Mouse (Mus musculus): ENCODE results near the gene Map2k1. TPM values are rescaled to one million over a fixed set of nuclear protein-coding genes. Genes with fewer than 3 reads are reported as not detected.
"Not testable (repeated sequence)": the region's sequence is repeated elsewhere in the genome, so short reads cannot be mapped to it uniquely, and the experiment has no call there.

Gene Map2k1
- total and polyA plus RNA-seq, 3 experiments, result 29.1 to 103 (median 64.3) TPM

DNA sequence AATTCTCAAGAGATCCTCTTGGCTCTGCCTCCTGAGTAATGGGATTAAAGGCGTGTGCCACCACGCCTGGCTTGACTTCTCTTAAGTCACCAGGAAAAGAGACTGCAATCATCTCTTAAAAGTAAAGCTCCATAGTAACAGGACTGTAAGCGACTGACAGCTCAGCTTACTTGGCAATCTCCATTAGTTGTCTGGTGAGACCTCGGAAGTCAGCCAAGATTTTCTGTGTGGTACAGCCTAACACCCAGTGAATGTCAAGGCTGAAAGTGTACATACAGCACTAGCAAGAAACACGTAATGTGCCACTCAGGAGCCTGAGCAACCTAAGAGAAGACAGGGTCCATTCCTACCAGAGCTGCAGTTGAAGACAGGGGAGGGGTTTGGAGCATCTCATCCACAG lies 93.0 kb downstream of the Map2k1 start:
- DNase-seq, result peak; percentile 76

DNA sequence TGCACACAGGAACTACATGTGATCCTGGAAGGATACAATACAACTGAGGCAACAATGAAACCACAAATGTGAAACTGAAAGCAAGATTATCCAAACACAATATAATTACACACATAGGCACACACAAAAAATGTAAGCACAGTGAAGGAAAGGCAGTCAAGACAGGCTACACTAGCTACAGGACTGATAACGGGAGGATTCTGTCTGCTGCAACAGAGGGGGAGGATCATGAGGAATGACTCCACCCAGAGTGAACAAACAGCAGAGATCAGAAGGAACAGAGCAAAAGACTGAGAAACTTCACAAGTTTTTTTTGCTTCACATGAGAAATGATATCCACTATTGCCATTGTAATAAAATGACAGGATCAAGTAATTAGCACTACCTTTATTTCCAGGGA lies 96.8 kb downstream of the Map2k1 start:
- DNase-seq, result no peak

- no peak for DNase-seq
These were observed 113.6 kb downstream of the Map2k1 start for GRCm38 (mm10) chr9:64139879-64140278.

DNA sequence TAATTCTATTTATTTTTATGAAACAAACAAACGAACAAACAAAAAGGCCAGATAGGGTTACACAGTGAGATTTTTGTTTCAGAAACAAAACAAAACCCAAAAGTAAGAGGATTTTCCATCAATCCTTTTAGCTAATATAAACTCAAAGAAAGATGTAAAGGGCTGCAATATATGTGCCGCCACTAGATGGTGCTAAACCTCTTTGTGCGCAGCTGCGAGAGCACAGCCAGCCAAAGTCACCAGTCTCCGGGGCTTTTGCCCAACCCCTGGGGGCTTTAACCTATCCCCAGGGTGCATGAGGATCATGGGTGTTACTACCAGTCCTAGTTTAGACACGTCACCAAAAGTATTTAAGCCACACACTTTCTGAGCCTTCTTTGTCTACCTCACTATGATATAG lies 114.5 kb downstream of the Map2k1 start:
- not testable (repeated sequence) for DNase-seq

Small RNA genes within 50 kb of the gene (microRNA-seq; reads per million reads assigned to microRNA genes)
- gene Gm24106, result 0 reads per million in 2 experiments

Other genes with a start within 250 kb of the Map2k1 start
- gene Smad6, start 231.6 kb downstream of the Map2k1 start, total RNA-seq (2021), result 10 to 100 TPM in 1 of 2 experiments, 1 to 10 TPM in 1; 6.0 to 12.9 TPM
- gene Smad6, start 231.6 kb downstream of the Map2k1 start, polyA plus RNA-seq (2012; rRNA removed), result 43.4 and 52.4 TPM in 2 replicates
- gene Lctl, start 136.5 kb downstream of the Map2k1 start, total RNA-seq (2021), result under 1 TPM; 0.55 to 0.72 TPM
- 6.9 and 10.6 TPM in 2 replicates for gene Lctl, start 136.5 kb downstream of the Map2k1 start, polyA plus RNA-seq (2012; rRNA removed)
- gene Zwilch, start 80.5 kb downstream of the Map2k1 start, total RNA-seq (2021), result 1 to 10 TPM; 2.1 to 5.4 TPM
- 0.50 and 0.55 TPM in 2 replicates for gene Zwilch, start 80.5 kb downstream of the Map2k1 start, polyA plus RNA-seq (2012; rRNA removed)
- gene Rpl4, start 80.3 kb downstream of the Map2k1 start, total RNA-seq (2021), result 1,000 to 10,000 TPM in 1 of 2 experiments, 100 to 1,000 TPM in 1; 966 to 1,016 TPM
- gene Rpl4, start 80.3 kb downstream of the Map2k1 start, polyA plus RNA-seq (2012; rRNA removed), result 83.8 and 120 TPM in 2 replicates
- 10 to 100 TPM; 26.0 to 28.5 TPM for gene Snapc5, start 74.4 kb downstream of the Map2k1 start, total RNA-seq (2021)
- gene Snapc5, start 74.4 kb downstream of the Map2k1 start, polyA plus RNA-seq (2012; rRNA removed), result 2.1 and 2.2 TPM in 2 replicates
- 1 to 10 TPM; 1.8 to 2.2 TPM for gene Uchl4, start 18.4 kb downstream of the Map2k1 start, total RNA-seq (2021)
- not detected in 2 replicates for gene Uchl4, start 18.4 kb downstream of the Map2k1 start, polyA plus RNA-seq (2012; rRNA removed)
- gene Tipin, start 27.9 kb upstream of the Map2k1 start, total RNA-seq (2021), result 10 to 100 TPM; 10.2 to 27.9 TPM
- gene Tipin, start 27.9 kb upstream of the Map2k1 start, polyA plus RNA-seq (2012; rRNA removed), result 0.19 and 0.48 TPM in 2 replicates
- 10 to 100 TPM; 21.7 to 22.4 TPM for gene Dis3l, start 87.7 kb upstream of the Map2k1 start, total RNA-seq (2021)
- 42.8 and 47.8 TPM in 2 replicates for gene Dis3l, start 87.7 kb upstream of the Map2k1 start, polyA plus RNA-seq (2012; rRNA removed)
- gene Megf11, start 132.0 kb upstream of the Map2k1 start, total RNA-seq (2021), result 1 to 10 TPM in 1 of 2 experiments, under 1 TPM in 1; 0.43 to 1.2 TPM
- gene Megf11, start 132.0 kb upstream of the Map2k1 start, polyA plus RNA-seq (2012; rRNA removed), result 1.2 and 1.7 TPM in 2 replicates